Mouse (Mus musculus): ENCODE measurements around the gene Oog4. TPM values are rescaled to one million over a fixed set of nuclear protein-coding genes. Genes with fewer than 3 reads are reported as not detected.
"Not testable (repeated sequence)": the region's sequence is repeated elsewhere in the genome, so short reads cannot be mapped to it uniquely, and the experiment has no call there.

Gene Oog4
- not detected in 2 replicates for polyA plus RNA-seq (2014; fragmentation: Nextera tagmentation; extraction: Ambion mirVana)

DNA sequence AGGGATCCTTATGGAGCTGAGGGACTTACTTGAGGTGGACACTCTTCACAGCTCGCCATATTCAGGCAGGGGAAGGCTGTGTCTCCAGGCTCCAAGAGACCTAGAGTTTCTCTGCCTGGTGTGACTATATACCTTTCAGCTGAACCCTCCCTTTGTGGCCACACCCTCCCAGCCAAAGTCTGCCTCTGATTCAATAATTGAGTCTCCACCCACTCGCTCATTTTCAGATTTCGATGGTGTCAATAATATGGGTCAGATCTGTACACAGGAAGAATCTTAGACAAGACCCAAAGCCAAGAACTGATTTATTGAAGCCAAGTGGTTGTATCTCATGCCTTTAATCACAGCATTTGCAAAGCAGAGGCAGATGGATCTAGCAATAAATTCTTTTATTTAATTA is at the start of gene Oog4:
Gene Oog4 (minus strand): TSS at position 101 of the 400 bp plus-strand sequence.
- H3K4me2 ChIP-seq (ENCODE audit: low read length) = no peak within 1 kb of the TSS
- H3K36me3 ChIP-seq (ENCODE audit: control insufficient read depth, insufficient read depth, low read length) = no peaks in the 10 kb centered on the region
- H3K9me3 ChIP-seq (ENCODE audit: control insufficient read depth, low read length) = no peaks in the 10 kb centered on the region
- 76% methylated on average over 3 of the region's 3 CpGs for WGBS
- ATAC-seq (ENCODE audit: insufficient number of reproducible peaks, insufficient read depth, low FRiP score, low read depth) = no peak
- H3K4me1 ChIP-seq (ENCODE audit: control insufficient read depth in 2 of 2, insufficient read depth in 2 of 2, low read length in 2 of 2) = no peaks in the 10 kb centered on the region
- H3K4me3 ChIP-seq (ENCODE audit: control insufficient read depth in 1 of 2, insufficient read depth in 1 of 2, low read depth in 1 of 2, low read length in 2 of 2) = no peak within 1 kb of the TSS
- H3K27me3 ChIP-seq (ENCODE audit: control insufficient read depth, insufficient read depth, low read length) = no peaks in the 10 kb centered on the region
- H3K9ac ChIP-seq (ENCODE audit: low read length) = no peak within 1 kb of the TSS
- no peak within 1 kb of the TSS for H3K27ac ChIP-seq (replicated peaks in 1 of 2; ENCODE audit: control insufficient read depth in 1 of 2, insufficient read depth in 1 of 2, low read depth in 2 of 2, low read length in 2 of 2)

DNA sequence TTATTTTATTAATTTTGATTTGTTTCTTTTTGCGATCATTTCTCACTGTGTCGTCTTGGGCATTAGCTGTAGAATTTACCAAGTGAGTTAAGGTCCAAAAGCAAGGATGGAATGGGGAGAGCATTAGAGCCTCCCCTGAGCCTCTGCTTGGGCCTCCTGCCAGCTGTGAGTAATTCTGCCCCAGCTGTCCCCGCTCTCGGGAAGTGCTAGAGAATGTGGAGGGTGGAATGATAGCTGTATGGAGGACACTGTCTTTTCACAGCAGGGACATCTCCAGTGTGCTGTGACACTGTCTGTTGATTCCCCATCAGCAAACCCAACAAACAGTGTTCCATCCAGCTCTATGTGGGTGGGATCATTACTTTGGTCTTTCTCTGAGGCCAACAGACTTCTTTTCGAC is 23.4 kb downstream of the Oog4 start:
- not testable (repeated sequence) for H3K36me3 ChIP-seq (ENCODE audit: control insufficient read depth, insufficient read depth, low read length); H3K4me3 ChIP-seq (ENCODE audit: control insufficient read depth in 1 of 2, insufficient read depth in 1 of 2, low read depth in 1 of 2, low read length in 2 of 2); H3K4me1 ChIP-seq (ENCODE audit: control insufficient read depth in 2 of 2, insufficient read depth in 2 of 2, low read length in 2 of 2); H3K27me3 ChIP-seq (ENCODE audit: control insufficient read depth, insufficient read depth, low read length); H3K9ac ChIP-seq (ENCODE audit: low read length); H3K4me2 ChIP-seq (ENCODE audit: low read length); ATAC-seq (ENCODE audit: insufficient number of reproducible peaks, insufficient read depth, low FRiP score, low read depth); H3K27ac ChIP-seq (replicated peaks in 1 of 2; ENCODE audit: control insufficient read depth in 1 of 2, insufficient read depth in 1 of 2, low read depth in 2 of 2, low read length in 2 of 2); H3K9me3 ChIP-seq (ENCODE audit: control insufficient read depth, low read length)
- WGBS = 55% methylated on average over 5 of the region's 5 CpGs

DNA sequence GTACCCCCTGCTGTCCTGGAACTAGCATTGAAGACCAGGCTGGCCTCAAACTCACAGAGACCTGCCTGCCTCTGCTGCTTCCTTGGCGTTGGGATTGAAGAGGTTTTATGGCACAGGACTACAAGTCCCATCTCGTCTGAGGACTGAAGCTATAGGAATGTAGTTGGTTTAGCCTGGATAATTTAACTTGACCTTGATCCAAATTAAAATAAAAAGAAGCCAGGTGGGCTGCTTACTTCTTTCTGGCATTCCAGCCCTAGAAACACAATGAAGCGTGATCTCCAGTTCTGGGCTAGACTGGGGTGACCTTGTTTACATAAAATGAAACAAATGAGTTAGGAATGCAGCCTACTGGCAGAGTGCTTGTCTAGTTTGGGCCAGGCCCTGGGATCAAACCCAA is 36.0 kb downstream of the Oog4 start:
- ATAC-seq (ENCODE audit: insufficient number of reproducible peaks, insufficient read depth, low FRiP score, low read depth) = no peak
- Histone ChIP-seq H3K36me3 (ENCODE audit: control insufficient read depth, insufficient read depth, low read length) (peaks cover 45% of the 10 kb centered on the region), H3K4me2 (ENCODE audit: low read length) (no peak overlapping the region), H3K4me3 (ENCODE audit: control insufficient read depth in 1 of 2, insufficient read depth in 1 of 2, low read depth in 1 of 2, low read length in 2 of 2) (no peak overlapping the region), H3K9me3 (ENCODE audit: control insufficient read depth, low read length) (no peaks in the 10 kb centered on the region), H3K27ac (replicated peaks in 1 of 2; ENCODE audit: control insufficient read depth in 1 of 2, insufficient read depth in 1 of 2, low read depth in 2 of 2, low read length in 2 of 2) (no peak overlapping the region), H3K4me1 (ENCODE audit: control insufficient read depth in 2 of 2, insufficient read depth in 2 of 2, low read length in 2 of 2) (peaks cover 2 to 4% of the 10 kb centered on the region in 2 experiments; a peak in 2 of 4 replicates), H3K9ac (ENCODE audit: low read length) (no peak overlapping the region), H3K27me3 (ENCODE audit: control insufficient read depth, insufficient read depth, low read length) (no peaks in the 10 kb centered on the region)
- 91% methylated on average over 3 of the region's 3 CpGs for WGBS

DNA sequence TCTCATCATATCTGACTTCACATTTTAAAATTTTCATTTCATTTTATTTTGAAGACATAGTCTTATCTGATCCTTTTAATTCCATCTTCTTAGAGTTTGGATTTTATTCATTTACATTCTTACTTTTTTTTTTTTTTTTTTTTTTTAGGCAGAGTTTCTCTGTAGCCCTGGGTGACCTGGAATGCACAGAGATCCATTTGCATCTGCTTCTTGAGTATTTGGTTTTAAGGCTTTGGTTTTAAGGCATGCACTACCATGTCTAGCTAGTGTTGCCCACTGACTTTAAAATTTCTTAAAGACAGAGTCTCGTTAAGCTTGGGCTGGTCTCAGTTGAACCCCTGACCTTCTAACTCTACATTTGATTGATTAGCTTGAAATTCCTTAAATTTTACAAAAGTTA is 36.5 kb downstream of the Oog4 start:
- Histone ChIP-seq H3K9ac (ENCODE audit: low read length) (no peak overlapping the region), H3K4me1 (ENCODE audit: control insufficient read depth in 2 of 2, insufficient read depth in 2 of 2, low read length in 2 of 2) (peaks cover 2 to 4% of the 10 kb centered on the region in 2 experiments; a peak in 2 of 4 replicates), H3K9me3 (ENCODE audit: control insufficient read depth, low read length) (no peaks in the 10 kb centered on the region), H3K4me2 (ENCODE audit: low read length) (no peak overlapping the region), H3K36me3 (ENCODE audit: control insufficient read depth, insufficient read depth, low read length) (peaks cover 40% of the 10 kb centered on the region), H3K27ac (replicated peaks in 1 of 2; ENCODE audit: control insufficient read depth in 1 of 2, insufficient read depth in 1 of 2, low read depth in 2 of 2, low read length in 2 of 2) (no peak overlapping the region), H3K27me3 (ENCODE audit: control insufficient read depth, insufficient read depth, low read length) (no peaks in the 10 kb centered on the region), H3K4me3 (ENCODE audit: control insufficient read depth in 1 of 2, insufficient read depth in 1 of 2, low read depth in 1 of 2, low read length in 2 of 2) (no peak overlapping the region)
- WGBS = 100% methylated on average over 1 of the region's 1 CpGs
- no peak for ATAC-seq (ENCODE audit: insufficient number of reproducible peaks, insufficient read depth, low FRiP score, low read depth)

DNA sequence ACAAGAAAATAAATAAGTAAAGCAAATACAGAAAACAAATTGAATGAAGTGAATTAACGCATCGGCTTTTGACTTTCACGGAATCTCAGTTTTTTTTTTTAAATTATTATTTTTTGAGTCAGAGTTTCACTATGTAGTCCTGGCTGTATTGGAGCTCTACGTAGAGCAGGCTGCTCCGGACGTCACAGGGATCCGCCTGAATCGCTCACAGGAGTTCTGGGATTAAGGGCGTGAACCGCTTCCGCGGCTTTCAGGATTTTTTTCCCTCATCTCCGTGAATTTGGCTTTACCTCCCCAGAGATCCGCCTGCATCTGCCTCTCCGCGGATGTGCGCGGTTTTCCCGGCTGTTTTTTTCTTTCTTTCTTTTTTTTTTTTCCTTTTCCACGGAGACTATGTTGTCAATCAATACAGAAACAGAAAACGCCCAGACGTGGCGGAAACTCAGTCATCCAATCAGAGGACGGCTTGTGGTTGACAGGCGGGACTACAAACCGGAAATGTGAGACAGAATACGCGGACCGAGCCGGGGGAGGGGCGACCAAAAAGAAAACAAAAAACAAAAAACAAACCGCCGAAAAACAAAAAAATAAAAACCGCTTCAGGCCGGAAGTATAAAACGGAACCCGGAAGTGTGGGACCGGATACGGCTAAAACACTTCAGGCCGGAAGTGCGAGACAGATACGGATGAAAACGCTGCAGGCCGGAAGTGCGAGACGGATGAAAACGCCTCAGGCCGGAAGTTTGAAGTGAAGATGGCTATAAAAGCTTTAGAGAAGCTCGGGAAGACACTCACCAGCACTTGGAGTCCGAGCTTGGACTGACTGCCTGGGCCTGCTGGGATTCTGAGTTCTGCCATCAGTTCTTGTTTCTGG is 37.7 kb downstream of the Oog4 start, which contains the start of gene Pramef8:
Gene Pramef8 (plus strand): TSS at position 208 of the 874 bp plus-strand sequence.
- Histone ChIP-seq H3K36me3 (ENCODE audit: control insufficient read depth, insufficient read depth, low read length) (peaks cover 28% of the 10 kb centered on the region), H3K4me1 (ENCODE audit: control insufficient read depth in 2 of 2, insufficient read depth in 2 of 2, low read length in 2 of 2) (peaks cover 2 to 4% of the 10 kb centered on the region in 2 experiments; a peak in 2 of 4 replicates), H3K27ac (replicated peaks in 1 of 2; ENCODE audit: control insufficient read depth in 1 of 2, insufficient read depth in 1 of 2, low read depth in 2 of 2, low read length in 2 of 2) (peak within 1 kb of the TSS; percentile 77 to 88), H3K9me3 (ENCODE audit: control insufficient read depth, low read length) (no peaks in the 10 kb centered on the region), H3K4me2 (ENCODE audit: low read length) (peak within 1 kb of the TSS; percentile 71), H3K9ac (ENCODE audit: low read length) (peak within 1 kb of the TSS; percentile 78), H3K4me3 (ENCODE audit: control insufficient read depth in 1 of 2, insufficient read depth in 1 of 2, low read depth in 1 of 2, low read length in 2 of 2) (peak within 1 kb of the TSS; percentile 71 to 80), H3K27me3 (ENCODE audit: control insufficient read depth, insufficient read depth, low read length) (no peaks in the 10 kb centered on the region)
- ATAC-seq (ENCODE audit: insufficient number of reproducible peaks, insufficient read depth, low FRiP score, low read depth) = peak; percentile 88
- under 1% methylated on average over 50 of the region's 50 CpGs for WGBS

- ATAC-seq (ENCODE audit: insufficient number of reproducible peaks, insufficient read depth, low FRiP score, low read depth) = no peak
- 69% methylated on average over 5 of the region's 5 CpGs for WGBS
- no peak overlapping the region for H3K27ac ChIP-seq (replicated peaks in 1 of 2; ENCODE audit: control insufficient read depth in 1 of 2, insufficient read depth in 1 of 2, low read depth in 2 of 2, low read length in 2 of 2)
Observed at GRCm38 (mm10) chr4:143411566-143412218, 38.4 kb downstream of the Oog4 start.

GRCm38 (mm10) chr4:143394181-143394580 is 55.9 kb downstream of the Oog4 start, which contains the start of gene Pramel1:
TSS of gene Pramel1 (plus strand) at chr4:143394428.
- WGBS = 72% methylated on average over 26 of the region's 26 CpGs
- ATAC-seq (ENCODE audit: insufficient number of reproducible peaks, insufficient read depth, low FRiP score, low read depth) = no peak
- Histone ChIP-seq H3K9me3 (ENCODE audit: control insufficient read depth, low read length) (peaks cover 5% of the 10 kb centered on the region; the same call in 1 of the 2 replicates), H3K36me3 (ENCODE audit: control insufficient read depth, insufficient read depth, low read length) (no peaks in the 10 kb centered on the region), H3K27me3 (ENCODE audit: control insufficient read depth, insufficient read depth, low read length) (no peaks in the 10 kb centered on the region), H3K27ac (replicated peaks in 1 of 2; ENCODE audit: control insufficient read depth in 1 of 2, insufficient read depth in 1 of 2, low read depth in 2 of 2, low read length in 2 of 2) (no peak within 1 kb of the TSS), H3K4me3 (ENCODE audit: control insufficient read depth in 1 of 2, insufficient read depth in 1 of 2, low read depth in 1 of 2, low read length in 2 of 2) (no peak within 1 kb of the TSS), H3K9ac (ENCODE audit: low read length) (no peak within 1 kb of the TSS), H3K4me1 (ENCODE audit: control insufficient read depth in 2 of 2, insufficient read depth in 2 of 2, low read length in 2 of 2) (no peaks in the 10 kb centered on the region), H3K4me2 (ENCODE audit: low read length) (no peak within 1 kb of the TSS)

More at GRCm38 (mm10) chr4:143411566-143412218, 38.4 kb downstream of the Oog4 start:
- Histone ChIP-seq H3K9ac (ENCODE audit: low read length) (peak overlapping the region; percentile 78), H3K36me3 (ENCODE audit: control insufficient read depth, insufficient read depth, low read length) (peaks cover 21% of the 10 kb centered on the region), H3K9me3 (ENCODE audit: control insufficient read depth, low read length) (no peaks in the 10 kb centered on the region), H3K4me3 (ENCODE audit: control insufficient read depth in 1 of 2, insufficient read depth in 1 of 2, low read depth in 1 of 2, low read length in 2 of 2) (peak overlapping the region; percentile 4 to 71; a peak in 2 of 4 replicates), H3K4me2 (ENCODE audit: low read length) (peak overlapping the region; percentile 60), H3K4me1 (ENCODE audit: control insufficient read depth in 2 of 2, insufficient read depth in 2 of 2, low read length in 2 of 2) (peaks cover 2 to 4% of the 10 kb centered on the region in 2 experiments; a peak in 2 of 4 replicates), H3K27me3 (ENCODE audit: control insufficient read depth, insufficient read depth, low read length) (no peaks in the 10 kb centered on the region)
